Mouse (Mus musculus) ES-E14 (cell line): ENCODE data around the gene Nav2.

Experiments
- CHD2 ChIP-seq: IDR thresholded peaks from 2 replicates; pipeline ENCODE4 v1.6.1; 2014; ENCODE audit warnings: mild to moderate bottlenecking, low read depth, low read length, inconsistent platforms
- HCFC1 ChIP-seq: IDR thresholded peaks from 2 replicates; pipeline ENCODE4 v1.6.1; 2012; ENCODE audit warnings: low read length, inconsistent platforms, borderline replicate concordance; ENCODE audit not compliant: insufficient read depth
- ZC3H11A ChIP-seq: IDR thresholded peaks from 2 replicates; pipeline ENCODE4 v1.6.1; 2012; ENCODE audit warnings: low read depth, mild to moderate bottlenecking, inconsistent platforms, low read length, borderline replicate concordance

DNA sequence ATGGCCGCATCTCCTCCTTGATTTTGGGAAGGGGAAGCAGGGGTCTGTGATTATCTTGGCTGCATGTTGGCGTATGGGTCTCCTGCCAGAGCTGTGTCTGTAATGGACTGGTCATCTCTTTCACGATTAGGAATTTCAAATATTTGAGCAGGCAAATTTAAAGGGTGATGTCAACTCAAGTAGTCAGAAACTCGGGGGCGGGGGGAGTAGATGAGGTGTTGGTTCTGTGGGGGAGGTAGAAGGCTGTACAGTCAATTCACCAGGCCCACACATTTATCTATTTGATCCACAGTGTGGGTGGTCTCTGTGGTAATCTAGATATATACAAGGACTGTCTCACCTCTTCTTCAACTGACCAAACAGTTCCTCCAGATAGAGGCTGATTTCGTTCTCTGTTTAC, 566.8 kb downstream of the Nav2 start:
- no peak for TF ChIP-seq CHD2
- no peak for TF ChIP-seq HCFC1
- TF ChIP-seq ZC3H11A, result no peak
